Mouse (Mus musculus): ENCODE measurements around the gene Pip5k1c.

GRCm38 (mm10) chr10:81349146-81349545 is 56.4 kb downstream of the Pip5k1c start:
- TF ChIP-seq POLR2A (IDR thresholded peaks at IDR 0.05; ENCODE audit: extremely low read depth, insufficient read depth, low read length): no peak
- no peak for TF ChIP-seq CTCF (IDR thresholded peaks at IDR 0.05; ENCODE audit: low read depth, low read length)

Measured in liver, adult 2 months (tissue).